Mouse (Mus musculus): ENCODE data around the gene Gm21394.
"Not testable (repeated sequence)": the region's sequence is repeated elsewhere in the genome, so short reads cannot be mapped to it uniquely, and the experiment has no call there.

DNA sequence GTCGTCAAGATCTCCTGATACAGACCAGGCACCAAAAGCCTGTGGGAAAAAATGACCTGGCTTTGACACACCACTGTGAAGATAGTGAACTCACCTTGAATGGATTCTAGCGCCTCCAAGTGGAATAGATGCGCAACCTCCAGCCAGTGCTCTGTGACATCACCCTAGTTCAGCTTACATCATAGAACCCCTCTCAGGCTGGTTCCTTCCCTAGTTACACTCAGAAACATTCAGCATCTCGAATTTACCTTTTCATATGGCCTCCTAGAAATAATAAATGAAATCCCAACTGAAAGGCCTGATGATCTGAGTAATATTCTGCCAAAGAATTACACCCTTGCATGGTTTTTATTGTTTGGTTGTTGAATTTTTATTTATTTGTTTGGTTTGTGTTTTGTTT lies at the start of gene Gm21394:
- TF ChIP-seq CTCF, EP300 (IDR thresholded peaks at IDR 0.05; ENCODE audit: low read depth): not testable (repeated sequence)
